Mouse (Mus musculus) T-helper 2 cell (primary cell): ENCODE measurements around the gene Pou2f3.
"Not testable (repeated sequence)": the region's sequence is repeated elsewhere in the genome, so short reads cannot be mapped to it uniquely, and the experiment has no call there.

Source experiments
- in situ Hi-C: fragments of 300-600 bp; cut with MboI, MseI; formaldehyde crosslinking; loops from one replicate; pipeline ENCODE4 v1.15.1; 2025; ENCODE audit warnings: high pct_unique_total_duplicates

Pou2f3 gene

DNA sequence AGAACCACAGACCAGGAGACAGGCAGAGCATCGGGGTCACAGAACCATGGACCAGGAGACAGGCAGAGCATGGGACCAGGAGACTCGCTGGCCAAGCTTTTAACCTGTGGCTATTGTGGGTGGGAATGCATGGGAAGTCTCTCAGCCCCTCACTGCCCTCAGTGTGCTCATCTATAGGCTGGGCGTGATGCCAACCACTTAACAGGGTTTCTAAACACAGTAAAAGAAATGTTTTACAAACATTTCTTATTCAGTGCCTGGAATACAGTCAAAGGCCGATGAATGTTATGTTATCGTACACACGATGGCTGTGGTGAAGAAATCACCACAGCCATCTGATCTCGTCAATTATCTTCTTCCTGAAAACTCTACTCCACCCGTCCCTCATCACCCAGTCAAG lies 43.1 kb downstream of the Pou2f3 start:
- in situ Hi-C loops = no loop called here

DNA sequence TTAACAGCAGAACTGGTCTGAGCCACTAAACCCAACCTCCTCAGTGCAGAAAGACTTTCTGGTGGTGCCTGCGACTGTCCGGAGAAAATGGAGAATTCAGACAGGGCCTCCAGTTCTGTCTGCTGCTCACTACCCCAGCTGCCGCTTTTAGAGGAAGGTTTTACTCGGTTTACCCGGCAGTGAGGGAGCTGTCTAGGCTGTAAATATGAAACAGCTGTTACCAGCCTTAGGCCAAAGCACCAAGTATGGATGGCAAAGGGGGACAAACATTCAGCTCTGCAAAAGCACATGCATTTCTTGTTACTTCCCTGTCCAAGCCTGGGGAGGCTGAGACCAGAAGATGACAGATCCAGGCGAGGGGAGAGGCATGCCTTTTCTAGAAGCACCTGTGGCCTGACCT lies 43.8 kb downstream of the Pou2f3 start:
- in situ Hi-C loops = no loop called here

GRCm38 (mm10) chr9:43155960-43156359 lies 54.2 kb downstream of the Pou2f3 start:
- in situ Hi-C loops = no loop called here

- in situ Hi-C loops = no loop called here
Observed at GRCm38 (mm10) chr9:43151779-43152178, 58.4 kb downstream of the Pou2f3 start.

DNA sequence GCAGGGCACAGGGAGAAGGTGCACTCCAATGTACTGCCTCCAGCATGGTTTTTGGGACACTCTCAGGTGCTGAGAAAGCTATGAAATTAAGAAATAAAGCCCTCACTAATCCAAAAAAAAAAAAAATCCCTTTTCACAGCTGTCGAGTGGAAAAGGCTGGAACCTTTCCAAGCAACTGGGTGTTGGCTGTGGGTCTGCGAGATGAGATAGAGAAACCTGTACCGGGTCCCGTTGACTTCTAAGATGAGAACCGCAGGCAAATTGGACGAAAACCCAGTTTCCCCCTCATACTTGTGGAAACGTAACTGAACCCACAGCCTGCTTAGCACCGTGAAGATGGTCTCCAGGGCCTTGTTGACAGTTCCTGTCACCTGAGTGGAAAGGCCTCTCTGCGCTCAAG lies 59.2 kb downstream of the Pou2f3 start:
- in situ Hi-C loops = no loop called here

GRCm38 (mm10) chr9:43150075-43150474 lies 60.1 kb downstream of the Pou2f3 start:
- in situ Hi-C loops = no loop called here

DNA sequence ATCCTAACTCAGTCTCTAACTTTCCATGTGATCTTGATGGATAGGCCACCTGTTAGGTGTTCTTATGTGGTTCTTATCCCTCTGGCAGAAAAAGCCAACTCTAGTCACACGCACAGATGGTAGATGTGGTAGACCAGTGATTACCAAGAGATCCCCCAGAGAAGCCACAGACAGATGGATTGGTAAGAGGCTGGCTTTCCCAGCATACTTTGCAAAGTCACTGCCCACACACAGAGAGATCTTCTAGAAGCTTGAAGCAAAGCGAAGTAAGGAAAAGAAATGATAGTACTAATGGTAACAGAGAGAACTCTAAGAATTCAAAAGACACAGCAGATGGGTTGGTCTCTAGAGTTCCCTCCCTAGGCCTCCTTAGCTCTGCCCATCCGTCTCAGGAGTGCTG lies 60.7 kb downstream of the Pou2f3 start:
- in situ Hi-C loops = no loop called here

GRCm38 (mm10) chr9:43145196-43145595 lies 65.0 kb downstream of the Pou2f3 start:
- in situ Hi-C loops = no loop called here

GRCm38 (mm10) chr9:43144206-43144810 lies 65.9 kb downstream of the Pou2f3 start:
- in situ Hi-C loops = loop anchor here (5.0 kb wide), 1 partner anchor 33 kb away; no protein-coding TSS in a partner anchor

- in situ Hi-C loops = loop anchor here (5.0 kb wide), 1 partner anchor 35 kb away; no protein-coding TSS in a partner anchor
Observed at GRCm38 (mm10) chr9:43141839-43142238, 68.3 kb downstream of the Pou2f3 start.

DNA sequence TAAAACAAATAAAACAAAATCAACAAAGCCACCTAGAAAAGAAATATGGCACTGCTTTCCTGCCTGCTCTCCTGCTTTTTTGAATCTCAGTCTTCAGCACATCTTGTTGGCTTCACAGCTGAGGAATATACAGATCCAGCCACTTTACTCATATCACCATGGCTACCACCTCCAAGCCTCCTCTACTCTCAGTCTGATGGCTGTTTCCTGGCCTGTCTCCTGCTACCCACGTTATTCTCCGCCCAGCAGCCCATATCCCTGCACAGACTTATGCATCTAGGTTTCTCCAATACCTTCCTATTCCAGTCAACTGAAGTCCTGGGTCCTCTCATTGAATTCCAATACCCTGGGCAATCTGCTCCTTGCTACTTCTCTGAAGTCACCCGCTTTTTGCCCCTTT lies 76.6 kb downstream of the Pou2f3 start:
- in situ Hi-C loops = loop anchor here (5.0 kb wide), 1 partner anchor 154 kb away; no protein-coding TSS in a partner anchor

DNA sequence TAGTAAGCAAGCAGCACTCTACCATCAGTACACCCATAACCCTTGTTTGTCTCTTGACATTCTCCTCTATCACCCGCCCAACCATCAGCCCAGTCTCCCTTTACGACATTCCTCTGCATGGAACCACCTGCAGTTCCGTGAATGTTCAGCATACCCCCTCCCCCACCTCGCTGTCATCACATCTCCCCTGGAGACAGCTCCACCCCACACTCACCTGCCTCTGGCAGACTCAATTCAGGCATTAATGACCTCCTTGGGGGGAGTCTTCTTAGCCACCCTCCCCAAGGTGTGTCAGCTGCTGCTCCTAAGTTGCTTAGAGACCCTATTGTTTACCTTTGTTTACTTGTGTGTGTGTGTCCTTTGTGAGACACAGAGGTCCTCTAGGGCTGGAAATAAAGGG lies 77.8 kb downstream of the Pou2f3 start:
- in situ Hi-C loops = loop anchor here (5.0 kb wide), 1 partner anchor 155 kb away; no protein-coding TSS in a partner anchor

DNA sequence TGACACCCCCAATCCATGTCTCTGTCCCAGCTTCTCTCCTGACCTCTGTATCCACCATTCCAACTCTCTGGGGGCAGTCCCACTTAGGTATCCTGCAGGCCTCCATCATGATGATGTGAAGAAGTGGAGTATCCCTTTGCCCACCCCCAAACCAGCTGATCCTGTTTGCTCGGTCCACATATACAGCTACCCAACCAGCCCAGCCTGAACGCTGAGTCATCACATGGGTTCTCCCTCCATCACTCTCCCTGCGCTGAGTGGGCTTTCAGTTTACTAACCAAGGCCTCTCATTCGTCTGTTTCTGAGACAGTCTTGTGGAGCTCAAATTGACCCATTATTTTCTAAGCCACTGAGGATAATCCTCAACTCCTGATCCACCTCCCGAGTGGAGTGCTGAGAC lies 78.2 kb downstream of the Pou2f3 start:
- in situ Hi-C loops = loop anchor here (5.0 kb wide), 1 partner anchor 155 kb away; no protein-coding TSS in a partner anchor

GRCm38 (mm10) chr9:43130684-43131083 lies 79.5 kb downstream of the Pou2f3 start:
- in situ Hi-C loops = loop anchor here (5.0 kb wide), 1 partner anchor 157 kb away; no protein-coding TSS in a partner anchor

GRCm38 (mm10) chr9:43127101-43127787 lies 82.9 kb downstream of the Pou2f3 start:
- in situ Hi-C loops = no loop called here

- in situ Hi-C loops = no loop called here
Observed at GRCm38 (mm10) chr9:43122379-43122778, 87.8 kb downstream of the Pou2f3 start.

GRCm38 (mm10) chr9:43121948-43122347 lies 88.2 kb downstream of the Pou2f3 start:
- in situ Hi-C loops = not testable (repeated sequence)

DNA sequence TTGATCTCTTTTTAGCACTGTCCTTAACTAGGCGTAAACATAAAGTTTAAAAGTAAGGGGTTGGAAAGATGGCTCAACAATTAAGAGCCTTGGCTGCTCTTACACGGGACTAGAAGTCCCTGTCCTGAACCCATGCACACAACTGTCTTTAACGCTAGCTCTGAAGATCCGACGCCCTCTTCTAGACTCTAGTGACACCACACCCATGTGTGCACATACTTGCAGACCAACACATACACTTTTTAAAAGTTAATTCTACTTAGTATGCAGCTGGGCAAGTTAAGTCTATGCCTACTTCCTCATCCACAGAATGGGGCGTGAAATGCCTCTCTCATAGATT lies 93.2 kb downstream of the Pou2f3 start:
- in situ Hi-C loops = no loop called here

DNA sequence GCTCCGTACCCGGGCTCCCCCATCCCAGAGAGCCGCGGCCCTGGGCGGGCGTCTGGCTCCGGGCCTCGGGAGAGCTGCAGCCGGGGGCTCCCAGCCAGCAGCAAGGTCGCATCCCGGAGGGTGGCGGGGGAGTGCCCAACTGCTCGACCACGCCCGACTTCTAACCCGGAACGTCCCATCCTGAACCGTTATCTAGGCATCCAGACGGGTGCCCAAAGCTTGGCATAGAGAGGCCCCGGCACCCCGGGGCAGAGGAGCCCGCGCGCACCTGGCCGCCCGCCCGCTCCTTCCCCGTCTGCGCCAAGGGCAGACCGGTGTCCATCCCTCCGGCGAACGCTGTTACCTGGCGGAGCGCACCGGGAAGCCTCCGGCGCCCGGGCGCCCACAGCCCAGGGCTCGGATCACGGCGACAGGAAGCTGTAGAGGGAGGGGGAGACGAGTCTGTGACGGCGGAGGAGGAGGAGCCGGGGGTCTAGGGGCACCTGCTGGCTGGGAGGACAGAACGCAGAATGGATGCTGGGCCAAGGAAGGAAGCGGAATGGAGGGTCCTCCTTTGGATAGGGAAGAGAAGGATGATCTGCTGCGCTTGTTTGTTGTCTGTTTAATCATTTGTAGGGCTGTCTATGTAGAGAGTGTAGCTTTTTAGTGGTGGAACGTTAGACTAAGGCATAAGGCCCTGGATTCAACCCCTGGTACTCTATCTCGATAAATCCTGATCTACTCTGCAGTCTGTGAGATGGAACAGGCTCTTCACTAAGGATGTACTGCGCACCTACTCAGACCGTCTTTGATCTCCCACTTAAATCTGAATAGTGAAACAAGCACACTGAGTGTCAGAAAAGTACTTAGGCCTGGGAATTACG lies 93.8 kb downstream of the Pou2f3 start, which contains the start of gene Tmem136:
Gene Tmem136 (minus strand): TSS at position 437 of the 863 bp plus-strand sequence.
- in situ Hi-C loops = no loop called here

GRCm38 (mm10) chr9:43115431-43116133 lies 94.6 kb downstream of the Pou2f3 start:
- in situ Hi-C loops = no loop called here

GRCm38 (mm10) chr9:43114833-43115232 lies 95.3 kb downstream of the Pou2f3 start:
- in situ Hi-C loops = no loop called here
